Mouse (Mus musculus) forebrain, embryonic 13.5 days (tissue): Measurements from ENCODE around the gene Pde4d. TPM values are rescaled to one million over a fixed set of nuclear protein-coding genes. Genes with fewer than 3 reads are reported as not detected.

Source experiments
- ATAC-seq: fragments of 200-750 bp; cut with Nextera tagmentation; 2 replicates; pipeline ENCODE4 v1.8.0; 2017
- H3K27ac ChIP-seq: fragments of 300-500 bp; sonication (generic); 2 replicates; pipeline ENCODE4 v1.5.1; 2015; ENCODE audit warnings: inconsistent platforms, mild to moderate bottlenecking, moderate library complexity
- H3K27me3 ChIP-seq: fragments of 300-500 bp; sonication (generic); 2 replicates; pipeline ENCODE4 v1.6.1; 2015; ENCODE audit warnings: mild to moderate bottlenecking, inconsistent platforms
- H3K36me3 ChIP-seq: fragments of 300-500 bp; sonication (generic); 2 replicates; pipeline ENCODE4 v1.6.1; 2015; ENCODE audit warnings: mild to moderate bottlenecking, inconsistent platforms; ENCODE audit not compliant: poor library complexity, severe bottlenecking
- H3K4me1 ChIP-seq: fragments of 300-500 bp; sonication (generic); 2 replicates; pipeline ENCODE4 v1.6.1; 2015; ENCODE audit warnings: inconsistent platforms
- H3K4me2 ChIP-seq: fragments of 300-500 bp; sonication (generic); 2 replicates; pipeline ENCODE4 v1.6.1; 2015; ENCODE audit warnings: inconsistent platforms, mild to moderate bottlenecking, moderate library complexity
- H3K4me3 ChIP-seq: fragments of 300-500 bp; sonication (generic); 2 replicates; pipeline ENCODE4 v1.5.1; 2015; ENCODE audit warnings: mild to moderate bottlenecking, inconsistent platforms
- H3K9ac ChIP-seq: fragments of 300-500 bp; sonication (generic); 2 replicates; pipeline ENCODE4 v1.6.1; 2015; ENCODE audit warnings: mild to moderate bottlenecking, inconsistent platforms
- H3K9me3 ChIP-seq: fragments of 300-500 bp; sonication (generic); replicated peaks from 2 replicates; pipeline ENCODE4 v1.6.1; 2016; ENCODE audit warnings: inconsistent platforms
- WGBS: fragments of 180-500 bp; shearing (Covaris S2); methylation state at CpG from one replicate; pipeline ENCODE4 v1.1.7; 2015; 5-methylcytosine and 5-hydroxymethylcytosine counted together
- polyA plus RNA-seq: library from polyadenylated mRNA; unstranded; fragments of >200 nt; fragmentation: Nextera tagmentation; extraction: Ambion mirVana; gene quantifications from 2 replicates; pipeline ENCODE4 v1.2.1, GENCODE M21; 2015

Pde4d gene
- polyA plus RNA-seq = 11.9 and 12.1 TPM in 2 replicates

DNA sequence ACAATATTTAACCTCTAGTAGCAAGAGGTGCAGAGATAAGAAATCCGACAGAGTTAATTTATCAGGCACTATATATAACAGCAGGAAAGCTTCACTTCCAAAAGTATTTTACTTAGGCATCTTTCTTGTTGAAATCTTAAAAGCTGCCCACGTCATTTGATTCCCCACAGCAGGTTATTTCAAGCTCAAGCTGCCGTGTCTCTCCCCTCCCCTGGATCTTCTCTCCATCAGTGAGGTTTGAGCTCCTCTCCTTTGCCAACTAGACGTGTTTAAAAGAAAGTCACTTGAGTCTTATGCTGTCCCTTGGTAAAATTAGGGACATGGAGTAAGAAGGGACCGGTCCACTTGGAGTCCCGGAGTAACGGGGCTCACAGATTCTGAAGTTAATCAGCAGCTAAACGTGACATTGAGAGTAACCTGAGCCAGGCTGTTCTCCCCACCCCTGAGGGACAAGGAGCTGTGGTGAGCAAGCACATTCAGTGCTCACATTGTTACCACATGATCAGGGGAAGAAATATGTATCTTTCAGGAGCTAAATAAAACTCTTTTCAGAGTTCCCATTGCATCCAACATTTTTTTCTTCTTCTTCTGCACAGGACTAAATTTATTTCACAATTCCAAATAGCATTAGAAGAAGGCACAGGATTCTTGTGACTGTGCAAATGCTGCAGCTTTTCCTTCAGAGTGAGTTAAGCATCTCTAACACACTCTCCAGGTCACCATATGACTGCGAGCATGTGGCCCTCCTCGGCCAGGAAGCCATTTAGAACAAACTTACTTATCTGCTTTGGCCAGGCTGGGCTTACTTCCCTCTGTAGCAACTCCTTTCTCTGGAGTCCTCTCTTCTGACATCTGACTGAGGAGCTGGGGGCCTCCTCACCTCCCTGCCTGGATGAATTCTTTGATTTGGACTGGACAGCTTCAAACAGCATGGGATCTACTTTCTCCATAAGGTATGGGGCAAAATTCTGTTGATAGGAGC is at the start of gene Pde4d:
Gene Pde4d, plus strand, starts transcription at position 833 of the 982 bp plus-strand sequence.
- WGBS = 56% methylated on average over 10 of the region's 10 CpGs
- Histone ChIP-seq H3K4me3 (no peak within 1 kb of the TSS), H3K9me3 (no peaks in the 10 kb centered on the region), H3K9ac (no peak within 1 kb of the TSS), H3K4me2 (no peak within 1 kb of the TSS), H3K27ac (no peak within 1 kb of the TSS), H3K4me1 (no peaks in the 10 kb centered on the region), H3K27me3 (no peaks in the 10 kb centered on the region), H3K36me3 (no peaks in the 10 kb centered on the region)
- no peak for ATAC-seq

DNA sequence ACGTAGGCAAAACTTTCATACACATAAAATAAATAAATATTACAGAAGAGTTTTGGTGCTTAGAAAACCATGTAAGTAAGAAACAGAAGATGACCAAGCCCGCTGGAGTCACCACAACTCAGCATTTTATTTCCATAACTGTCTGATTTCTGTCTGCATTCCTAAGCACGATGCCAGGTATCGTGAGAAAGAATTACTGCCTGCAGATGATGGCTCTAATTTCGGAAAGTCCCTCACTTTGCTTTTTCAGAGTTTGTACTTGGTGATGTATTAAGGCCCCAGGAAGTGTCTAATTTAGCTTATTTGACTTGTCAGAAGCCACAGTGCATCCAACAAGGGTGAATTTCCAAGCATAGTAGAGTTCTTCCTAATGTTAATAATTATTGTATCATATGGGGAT is 46.6 kb upstream of the Pde4d start:
- H3K4me2 ChIP-seq = no peak overlapping the region
- no peaks in the 10 kb centered on the region for H3K27me3 ChIP-seq
- no peak overlapping the region for H3K27ac ChIP-seq
- no peak overlapping the region for H3K9ac ChIP-seq
- 97% methylated on average over 5 of the region's 5 CpGs for WGBS
- ATAC-seq = no peak
- H3K4me3 ChIP-seq = no peak overlapping the region
- 0 out of 2 replicates have a peak, but pooled peaks cover 3% of the 10 kb centered on the region for H3K9me3 ChIP-seq
- peaks cover 4% of the 10 kb centered on the region; the same call in 1 of the 2 replicates for H3K36me3 ChIP-seq
- no peaks in the 10 kb centered on the region for H3K4me1 ChIP-seq

DNA sequence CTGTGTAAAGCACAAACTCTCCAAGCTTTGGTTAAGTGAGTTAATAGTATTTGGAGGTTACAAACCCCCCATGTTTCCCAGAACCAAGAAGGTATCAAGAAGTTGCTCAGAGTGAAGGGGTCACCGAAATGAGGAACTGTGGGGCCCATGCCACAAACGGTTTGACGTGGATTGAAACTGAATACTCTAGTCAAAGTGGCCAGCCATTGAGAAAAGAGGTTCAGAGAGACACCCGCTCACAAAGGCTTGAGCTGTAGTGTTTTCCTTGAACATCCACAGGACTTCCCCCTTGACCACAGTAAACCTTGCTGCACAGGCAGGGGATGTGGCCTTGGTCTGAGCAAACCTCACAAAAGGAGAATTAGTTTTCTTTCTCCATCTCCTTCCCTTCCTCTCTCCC is 45.4 kb upstream of the Pde4d start:
- H3K9me3 ChIP-seq = 0 out of 2 replicates have a peak, but pooled peaks cover 3% of the 10 kb centered on the region
- no peak for ATAC-seq
- no peaks in the 10 kb centered on the region for H3K4me1 ChIP-seq
- H3K9ac ChIP-seq = no peak overlapping the region
- no peaks in the 10 kb centered on the region for H3K27me3 ChIP-seq
- WGBS = 84% methylated on average over 4 of the region's 4 CpGs
- no peak overlapping the region for H3K4me3 ChIP-seq
- peaks cover 4% of the 10 kb centered on the region; the same call in 1 of the 2 replicates for H3K36me3 ChIP-seq
- no peak overlapping the region for H3K27ac ChIP-seq
- no peak overlapping the region for H3K4me2 ChIP-seq

DNA sequence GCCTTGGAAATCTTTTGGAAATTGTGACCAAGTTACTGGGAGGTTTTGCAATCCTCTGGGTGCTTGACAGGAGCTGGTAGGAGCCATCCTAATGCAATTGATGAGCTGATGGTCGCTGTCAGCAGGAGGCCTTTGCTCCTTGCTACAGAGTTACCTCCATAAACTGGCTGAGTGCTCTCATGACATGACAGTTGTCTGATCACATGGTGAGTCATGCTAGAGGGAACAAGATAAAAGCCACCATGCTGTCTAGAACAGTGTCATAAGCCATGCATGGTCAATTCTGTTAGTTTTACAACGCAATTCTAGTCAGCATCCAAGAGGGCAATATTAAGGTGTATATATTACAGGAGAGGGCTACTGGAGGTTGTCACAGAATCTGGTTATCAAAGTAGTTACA is 34.3 kb upstream of the Pde4d start:
- no peaks in the 10 kb centered on the region for H3K9me3 ChIP-seq
- 85% methylated on average over 2 of the region's 2 CpGs for WGBS
- H3K27me3 ChIP-seq = no peaks in the 10 kb centered on the region
- no peak overlapping the region for H3K4me3 ChIP-seq
- no peak overlapping the region for H3K9ac ChIP-seq
- H3K27ac ChIP-seq = no peak overlapping the region
- no peak for ATAC-seq
- H3K36me3 ChIP-seq = no peaks in the 10 kb centered on the region
- H3K4me2 ChIP-seq = no peak overlapping the region
- no peaks in the 10 kb centered on the region for H3K4me1 ChIP-seq

DNA sequence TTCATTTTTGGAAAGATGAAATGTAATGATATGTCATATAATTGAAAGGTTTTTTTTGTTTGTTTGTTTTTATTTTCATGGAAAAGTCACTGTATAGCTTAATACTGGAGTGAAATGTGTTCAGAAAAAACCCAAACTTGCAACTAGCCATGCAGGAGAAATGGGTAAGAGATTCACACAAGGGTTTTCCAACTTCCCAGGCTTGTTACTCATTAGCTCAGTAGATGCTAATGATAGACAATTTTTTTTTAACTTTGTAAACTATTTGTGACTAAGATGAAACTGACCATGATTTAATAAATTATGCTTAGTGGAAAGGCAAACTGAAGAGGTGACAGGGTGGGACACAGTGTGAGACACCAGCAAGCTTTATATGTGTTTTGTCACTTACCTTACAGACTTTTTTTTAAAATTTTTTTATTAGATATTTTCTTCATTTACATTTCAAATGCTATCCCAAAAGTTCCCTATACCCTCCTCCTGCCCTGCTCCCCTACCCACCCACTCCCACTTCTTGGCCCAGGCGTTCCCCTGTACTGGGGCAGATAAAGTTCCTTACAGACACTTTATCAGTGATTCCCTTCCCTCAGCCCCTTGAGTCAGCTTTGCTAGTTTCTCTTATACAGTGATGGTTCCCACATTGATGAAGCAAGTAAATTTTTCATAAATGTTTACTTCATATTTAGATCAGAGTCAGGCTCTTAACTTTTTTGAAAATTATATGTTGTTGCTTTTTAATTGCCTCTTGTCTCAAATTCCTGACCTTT is 30.8 kb upstream of the Pde4d start:
- no peak overlapping the region for H3K4me3 ChIP-seq
- 76% methylated on average over 1 of the region's 1 CpGs for WGBS
- no peak for ATAC-seq
- H3K4me2 ChIP-seq = no peak overlapping the region
- no peaks in the 10 kb centered on the region for H3K27me3 ChIP-seq
- H3K36me3 ChIP-seq = no peaks in the 10 kb centered on the region
- H3K4me1 ChIP-seq = no peaks in the 10 kb centered on the region
- H3K9me3 ChIP-seq = no peaks in the 10 kb centered on the region
- H3K9ac ChIP-seq = no peak overlapping the region
- no peak overlapping the region for H3K27ac ChIP-seq

DNA sequence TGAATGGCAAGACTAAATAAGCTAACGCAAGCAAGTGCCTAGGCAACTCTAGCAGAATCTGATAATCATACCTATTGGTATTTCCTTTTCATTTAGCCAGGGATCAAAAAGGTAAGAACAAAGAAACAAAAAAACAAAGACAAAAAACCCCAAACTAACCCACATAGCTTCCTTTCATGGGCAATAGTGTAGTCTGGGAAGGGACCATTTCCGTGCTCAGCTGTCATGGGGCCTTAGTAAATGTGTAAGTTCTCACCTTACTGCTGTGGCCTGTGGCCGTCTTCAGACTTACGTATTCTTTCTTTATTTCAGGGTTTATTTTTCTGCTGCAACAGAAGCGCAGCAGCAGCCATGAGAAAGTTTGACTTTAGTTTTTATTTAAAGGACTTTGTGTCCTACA is 23.4 kb upstream of the Pde4d start:
- no peak overlapping the region for H3K4me2 ChIP-seq
- H3K4me1 ChIP-seq = no peaks in the 10 kb centered on the region
- WGBS = 43% methylated on average over 5 of the region's 5 CpGs

DNA sequence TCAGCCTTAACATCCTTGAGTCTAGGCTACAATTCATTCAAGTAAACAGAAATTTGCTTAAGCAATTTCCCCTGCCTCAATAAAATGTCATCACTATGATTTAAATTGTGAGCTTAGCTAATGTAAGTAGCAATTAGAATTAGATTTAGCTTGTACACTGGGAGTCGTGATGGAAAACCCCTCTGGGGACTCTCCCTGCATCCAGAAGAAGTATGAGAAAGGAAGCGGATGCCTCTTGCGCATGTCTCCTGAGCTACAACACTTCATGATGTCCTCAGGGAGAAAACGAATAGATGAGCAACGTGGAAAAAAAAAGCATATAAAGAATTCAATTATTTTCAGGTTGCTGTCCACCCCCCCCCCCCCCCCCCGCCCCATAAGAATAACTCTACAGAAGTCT is 20.9 kb upstream of the Pde4d start:
- H3K9me3 ChIP-seq = no peaks in the 10 kb centered on the region
- no peaks in the 10 kb centered on the region for H3K36me3 ChIP-seq
- no peak for ATAC-seq
- no peaks in the 10 kb centered on the region for H3K27me3 ChIP-seq
- 83% methylated on average over 6 of the region's 6 CpGs for WGBS
- no peak overlapping the region for H3K4me3 ChIP-seq
- no peaks in the 10 kb centered on the region for H3K4me1 ChIP-seq
- H3K4me2 ChIP-seq = no peak overlapping the region
- no peak overlapping the region for H3K9ac ChIP-seq
- no peak overlapping the region for H3K27ac ChIP-seq

More for the DNA sequence above, 23.4 kb upstream of the Pde4d start:
- Histone ChIP-seq H3K9me3 (no peaks in the 10 kb centered on the region), H3K9ac (no peak overlapping the region), H3K4me3 (no peak overlapping the region), H3K27ac (no peak overlapping the region), H3K36me3 (no peaks in the 10 kb centered on the region), H3K27me3 (no peaks in the 10 kb centered on the region)
- no peak for ATAC-seq

DNA sequence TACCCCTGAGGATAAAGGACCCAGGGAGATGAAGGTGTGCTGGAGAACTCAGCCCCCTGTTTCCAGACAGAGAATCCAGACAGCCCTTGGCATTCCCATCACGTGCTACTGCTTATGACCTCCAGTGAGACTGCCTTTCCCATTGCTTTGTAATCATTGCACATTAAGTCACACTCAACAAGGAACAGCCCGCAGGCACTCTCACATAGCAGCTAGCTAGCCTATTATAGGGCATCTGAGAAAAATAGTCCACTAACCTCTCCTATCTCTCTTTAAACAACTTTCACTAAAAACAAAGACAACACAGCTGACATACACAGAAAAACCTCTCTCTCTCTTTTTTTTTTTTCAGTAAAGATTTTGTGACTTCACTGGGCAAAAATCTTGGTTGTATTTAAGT is 20.1 kb upstream of the Pde4d start:
- Histone ChIP-seq H3K4me1 (no peaks in the 10 kb centered on the region), H3K27me3 (no peaks in the 10 kb centered on the region), H3K4me3 (no peak overlapping the region), H3K9ac (no peak overlapping the region), H3K36me3 (no peaks in the 10 kb centered on the region), H3K27ac (no peak overlapping the region), H3K9me3 (no peaks in the 10 kb centered on the region), H3K4me2 (no peak overlapping the region)
- ATAC-seq = no peak
- 75% methylated on average over 2 of the region's 2 CpGs for WGBS

DNA sequence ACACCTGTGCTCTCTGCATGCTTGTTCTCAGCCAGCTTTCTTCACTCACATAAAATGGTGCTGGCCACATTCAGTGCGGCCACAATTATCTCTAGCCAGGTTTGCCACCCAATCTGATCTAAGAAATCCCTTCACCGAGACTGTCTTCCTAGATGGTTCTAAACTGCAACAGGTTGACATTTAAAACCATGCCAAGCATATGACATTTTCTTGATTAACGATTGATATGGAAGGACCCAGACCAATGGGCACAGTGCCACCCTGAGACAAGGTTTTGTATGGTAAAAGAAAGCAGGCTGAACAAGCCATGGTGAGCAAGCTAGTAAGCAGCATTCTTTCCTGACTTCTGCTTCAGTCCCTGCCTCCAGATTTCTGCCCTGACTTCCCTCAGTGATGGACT is 18.0 kb upstream of the Pde4d start:
- H3K27me3 ChIP-seq = no peaks in the 10 kb centered on the region
- no peak overlapping the region for H3K4me2 ChIP-seq
- H3K36me3 ChIP-seq = no peaks in the 10 kb centered on the region
- no peak overlapping the region for H3K4me3 ChIP-seq
- H3K27ac ChIP-seq = no peak overlapping the region
- H3K4me1 ChIP-seq = no peaks in the 10 kb centered on the region
- WGBS = 91% methylated on average over 3 of the region's 3 CpGs
- no peak overlapping the region for H3K9ac ChIP-seq
- no peaks in the 10 kb centered on the region for H3K9me3 ChIP-seq
- ATAC-seq = no peak

DNA sequence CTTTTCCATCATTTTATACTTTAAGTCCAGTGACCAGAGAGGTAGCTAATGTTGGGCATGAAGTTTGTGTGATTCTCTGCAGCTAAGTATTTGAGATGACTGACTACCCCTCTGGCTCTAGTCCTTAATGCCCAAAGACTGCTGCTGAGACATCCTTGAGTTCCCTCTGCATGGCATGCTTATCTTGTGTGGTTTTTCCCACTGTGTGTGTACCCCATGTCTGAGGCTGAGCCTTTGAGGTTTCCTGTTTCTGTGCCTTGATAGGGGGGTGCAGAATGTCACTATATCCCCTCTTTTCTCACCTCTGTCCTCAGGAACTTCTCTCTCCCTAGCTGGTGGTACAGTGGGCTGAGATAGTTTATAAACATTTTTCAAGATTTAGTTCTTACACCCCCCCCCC is 14.1 kb upstream of the Pde4d start:
- Histone ChIP-seq H3K9me3 (no peaks in the 10 kb centered on the region), H3K27me3 (no peaks in the 10 kb centered on the region), H3K36me3 (no peaks in the 10 kb centered on the region), H3K4me2 (no peak overlapping the region), H3K4me3 (no peak overlapping the region), H3K27ac (no peak overlapping the region), H3K4me1 (no peaks in the 10 kb centered on the region), H3K9ac (no peak overlapping the region)
- ATAC-seq = no peak

DNA sequence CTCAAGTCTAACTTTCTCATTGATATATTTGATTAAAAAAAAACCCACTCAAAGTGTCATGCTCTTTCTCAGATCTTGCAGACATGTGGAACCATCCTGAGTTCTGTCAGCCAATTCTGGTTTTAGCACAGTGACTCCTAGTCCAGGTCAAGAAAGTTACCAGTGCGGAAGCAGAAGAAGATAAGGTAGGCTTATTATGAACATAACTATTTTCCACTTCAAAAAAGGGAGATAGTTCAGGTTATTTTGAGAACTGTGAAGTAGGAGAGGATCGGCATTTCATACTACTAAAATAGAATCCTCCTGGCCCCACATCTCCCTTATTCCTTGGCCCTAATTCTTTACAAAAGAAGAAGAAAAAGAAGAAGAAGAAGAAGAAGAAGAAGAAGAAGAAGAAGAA is 12.3 kb upstream of the Pde4d start:
- H3K4me1 ChIP-seq = no peaks in the 10 kb centered on the region
- no peak overlapping the region for H3K4me2 ChIP-seq
- no peaks in the 10 kb centered on the region for H3K36me3 ChIP-seq
- 97% methylated on average over 2 of the region's 2 CpGs for WGBS
- H3K9ac ChIP-seq = no peak overlapping the region
- H3K27ac ChIP-seq = no peak overlapping the region
- H3K27me3 ChIP-seq = no peaks in the 10 kb centered on the region
- H3K4me3 ChIP-seq = no peak overlapping the region
- H3K9me3 ChIP-seq = no peaks in the 10 kb centered on the region
- no peak for ATAC-seq

DNA sequence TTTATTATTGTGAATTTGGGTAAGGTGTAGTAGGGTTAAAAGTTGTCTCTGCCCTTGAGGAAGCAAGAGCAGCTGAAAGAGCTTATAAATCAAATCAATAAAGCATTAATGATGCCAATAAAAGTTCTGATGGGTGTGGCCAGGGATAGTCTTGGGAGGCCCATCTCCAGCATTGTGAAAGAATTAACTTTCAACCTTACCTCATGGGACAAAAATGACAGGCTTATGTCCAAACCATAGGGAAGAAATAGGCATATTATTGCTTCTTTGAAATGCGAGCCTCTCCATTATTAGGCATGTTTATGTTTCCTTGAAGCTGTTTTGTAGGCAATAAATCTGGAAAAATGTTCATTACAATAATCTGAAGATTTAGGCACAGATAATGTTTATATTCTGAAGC is 10.7 kb upstream of the Pde4d start:
- WGBS = 91% methylated on average over 1 of the region's 1 CpGs
- Histone ChIP-seq H3K4me3 (no peak overlapping the region), H3K27ac (no peak overlapping the region), H3K9ac (no peak overlapping the region), H3K4me2 (no peak overlapping the region), H3K4me1 (no peaks in the 10 kb centered on the region), H3K36me3 (no peaks in the 10 kb centered on the region), H3K27me3 (no peaks in the 10 kb centered on the region), H3K9me3 (no peaks in the 10 kb centered on the region)
- no peak for ATAC-seq
